Mouse (Mus musculus) heart, adult 2 months (tissue): ENCODE data around the gene Gatad1. TPM values are rescaled to one million over a fixed set of nuclear protein-coding genes. Genes with fewer than 3 reads are reported as not detected.
"Not testable (repeated sequence)": the region's sequence is repeated elsewhere in the genome, so short reads cannot be mapped to it uniquely, and the experiment has no call there.

ENCODE experiments used
- DNase-seq, 2 experiments: peaks; one replicate each; pipeline ENCODE4 v3.0.0; 2021
- H3K27ac ChIP-seq: fragments of 200-600 bp; 2 replicates; pipeline ENCODE4 v1.8.1; 2022
- H3K27me3 ChIP-seq: fragments of 200-500 bp; 2 replicates; pipeline ENCODE4 v1.6.1; 2012; ENCODE audit warnings: mild to moderate bottlenecking, low read length, inconsistent platforms, mixed read lengths; ENCODE audit not compliant: control insufficient read depth, insufficient read depth
- H3K36me3 ChIP-seq: fragments of 200-500 bp; 2 replicates; pipeline ENCODE4 v1.6.1; 2012; ENCODE audit warnings: low read length, inconsistent platforms; ENCODE audit not compliant: control insufficient read depth, insufficient read depth
- H3K4me1 ChIP-seq: fragments of 200-500 bp; 2 replicates; pipeline ENCODE4 v1.6.1; 2011; ENCODE audit warnings: low read length; ENCODE audit not compliant: control insufficient read depth, insufficient read depth
- H3K4me3 ChIP-seq: fragments of 200-600 bp; 2 replicates; pipeline ENCODE4 v1.8.1; 2022
- H3K79me2 ChIP-seq: fragments of 200-500 bp; replicated peaks from 2 replicates; pipeline ENCODE4 v1.6.1; 2012; ENCODE audit warnings: mild to moderate bottlenecking, inconsistent platforms, low read length, moderate library complexity, mixed read lengths; ENCODE audit not compliant: control insufficient read depth, insufficient read depth
- H3K9ac ChIP-seq: fragments of 200-500 bp; 2 replicates; pipeline ENCODE4 v1.6.1; 2012; ENCODE audit warnings: low read depth, mild to moderate bottlenecking, control low read depth, inconsistent platforms, low read length, mixed read lengths
- CTCF ChIP-seq: fragments of 200-600 bp; IDR thresholded peaks from 2 replicates; pipeline ENCODE4 v1.8.1; 2022; ENCODE audit warnings: antibody characterized with exemption, mild to moderate bottlenecking, moderate library complexity
- EP300 ChIP-seq: fragments of 200-500 bp; IDR thresholded peaks from 2 replicates; pipeline ENCODE4 v1.6.1; 2011; ENCODE audit warnings: low read depth, low read length, control low read depth; ENCODE audit not compliant: insufficient read depth
- POLR2A ChIP-seq: fragments of 200-500 bp; IDR thresholded peaks from 2 replicates; pipeline ENCODE4 v1.6.1; 2011; ENCODE audit warnings: mild to moderate bottlenecking, low read depth, low read length, control low read depth; ENCODE audit not compliant: insufficient read depth
- WGBS: fragments of 180-500 bp; shearing (Covaris S2); methylation state at CpG from one replicate; pipeline ENCODE4 v1.1.7; 2018; 5-methylcytosine and 5-hydroxymethylcytosine counted together
- intact Hi-C: fragments of 180-260 bp; cut with DNase I; formaldehyde crosslinking; loops from one replicate; pipeline ENCODE4 v1.15.1; 2025
- polyA plus RNA-seq: library from polyadenylated mRNA; depleted of rRNA; stranded (reverse); fragments of >200 nt; gene quantifications from 2 replicates; pipeline ENCODE4 v1.2.3, GENCODE M21; 2012
- total RNA-seq, 2 experiments: library from RNA; stranded (reverse); gene quantifications; 2 replicates each; pipeline ENCODE4 v1.2.3; 2021

Gene Gatad1
- total and polyA plus RNA-seq, 3 experiments: 58.8 to 97.6 (median 89.7) TPM

DNA sequence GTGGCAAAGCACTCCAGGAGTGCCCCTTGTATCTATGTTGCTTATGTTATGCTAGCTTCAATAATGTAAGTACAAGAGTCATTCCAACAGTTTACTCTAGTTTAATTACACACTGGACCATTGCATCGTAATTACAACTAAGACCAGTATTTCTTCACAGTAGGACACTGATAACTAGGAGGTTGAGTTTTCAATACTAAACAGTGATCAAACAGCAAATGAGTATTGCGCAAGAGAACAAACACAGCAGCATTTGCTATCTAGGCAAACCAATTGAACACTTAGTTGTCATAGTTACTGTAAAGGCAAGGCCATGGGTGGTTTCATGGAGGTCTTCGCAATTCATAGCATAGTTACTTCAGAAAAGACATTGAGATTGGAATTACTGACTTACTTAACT lies 34.3 kb upstream of the Gatad1 start:
- H3K27ac ChIP-seq: no peak overlapping the region
- no peak overlapping the region for H3K4me3 ChIP-seq
- WGBS: over 99% methylated on average over 3 of the region's 3 CpGs
- H3K4me1 ChIP-seq: no peaks in the 10 kb centered on the region
- no peaks in the 10 kb centered on the region; the same call in 1 of the 2 replicates for H3K36me3 ChIP-seq
- TF ChIP-seq CTCF (no peak), POLR2A (no peak), EP300 (no peak)
- intact Hi-C loops: no loop called here
- no peak overlapping the region for H3K9ac ChIP-seq
- no peaks in the 10 kb centered on the region for H3K27me3 ChIP-seq
- no peaks in the 10 kb centered on the region for H3K79me2 ChIP-seq
- no peak for DNase-seq

DNA sequence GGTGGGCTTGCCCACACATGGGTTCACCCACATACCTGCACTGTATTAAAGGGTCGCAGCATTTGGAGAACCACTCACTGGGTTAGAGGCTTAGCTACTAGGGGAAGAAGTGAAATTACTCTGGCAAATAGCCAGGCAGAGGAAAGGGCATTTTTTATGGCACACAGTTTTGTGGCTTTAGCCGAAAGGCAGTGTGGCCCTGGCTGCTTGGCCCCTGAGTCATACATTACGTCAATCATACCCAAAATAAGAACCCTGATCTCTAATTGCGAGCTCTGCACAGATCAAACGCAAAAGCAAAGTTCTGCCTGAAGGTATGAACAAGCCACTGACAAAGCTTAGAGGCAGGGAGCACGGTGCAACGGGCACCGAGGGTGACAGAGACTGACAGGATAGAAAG lies 31.3 kb upstream of the Gatad1 start:
- no peak for DNase-seq
- WGBS: 92% methylated on average over 8 of the region's 8 CpGs
- Histone ChIP-seq H3K9ac (no peak overlapping the region), H3K79me2 (no peaks in the 10 kb centered on the region), H3K4me1 (no peaks in the 10 kb centered on the region), H3K4me3 (no peak overlapping the region), H3K36me3 (no peaks in the 10 kb centered on the region; the same call in 1 of the 2 replicates), H3K27ac (no peak overlapping the region), H3K27me3 (no peaks in the 10 kb centered on the region)
- TF ChIP-seq EP300 (no peak), POLR2A (no peak), CTCF (no peak)
- intact Hi-C loops: no loop called here

DNA sequence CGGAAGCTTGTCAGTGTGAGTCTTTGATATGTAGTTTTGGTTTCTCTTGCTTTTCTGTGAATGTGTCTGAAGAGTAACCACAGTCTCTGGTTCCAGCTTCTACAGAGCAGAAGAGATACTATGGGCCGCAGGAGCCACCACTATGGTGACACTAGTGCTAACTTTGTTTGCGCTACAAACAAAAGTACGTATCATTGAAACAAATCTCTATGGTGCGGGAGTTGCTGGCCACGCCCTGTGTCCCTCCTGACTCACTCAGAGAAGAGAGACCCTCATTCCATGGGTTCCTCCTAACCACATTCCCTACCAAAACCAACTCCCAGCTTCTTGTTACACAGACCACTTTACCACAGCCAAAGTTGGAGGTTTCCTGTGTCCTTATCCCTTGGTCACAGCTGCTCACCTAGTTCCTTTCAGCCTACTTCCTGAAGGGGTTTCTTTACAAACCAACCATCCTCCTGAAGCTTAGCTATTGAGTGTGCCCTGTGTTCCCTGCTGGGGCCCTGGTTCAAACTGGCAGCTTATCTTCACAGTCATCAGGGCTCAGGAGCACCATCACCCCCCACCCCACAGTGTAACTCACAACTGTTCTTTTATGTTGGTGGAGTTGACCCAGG lies 13.1 kb upstream of the Gatad1 start:
- TF ChIP-seq POLR2A (no peak), EP300 (no peak), CTCF (no peak)
- no peak overlapping the region for H3K4me3 ChIP-seq
- H3K79me2 ChIP-seq: no peaks in the 10 kb centered on the region
- H3K27ac ChIP-seq: no peak overlapping the region
- intact Hi-C loops: no loop called here
- no peaks in the 10 kb centered on the region for H3K27me3 ChIP-seq
- H3K36me3 ChIP-seq: no peaks in the 10 kb centered on the region
- no peak overlapping the region for H3K9ac ChIP-seq
- 87% methylated on average over 6 of the region's 6 CpGs for WGBS
- no peaks in the 10 kb centered on the region for H3K4me1 ChIP-seq
- DNase-seq: no peak

DNA sequence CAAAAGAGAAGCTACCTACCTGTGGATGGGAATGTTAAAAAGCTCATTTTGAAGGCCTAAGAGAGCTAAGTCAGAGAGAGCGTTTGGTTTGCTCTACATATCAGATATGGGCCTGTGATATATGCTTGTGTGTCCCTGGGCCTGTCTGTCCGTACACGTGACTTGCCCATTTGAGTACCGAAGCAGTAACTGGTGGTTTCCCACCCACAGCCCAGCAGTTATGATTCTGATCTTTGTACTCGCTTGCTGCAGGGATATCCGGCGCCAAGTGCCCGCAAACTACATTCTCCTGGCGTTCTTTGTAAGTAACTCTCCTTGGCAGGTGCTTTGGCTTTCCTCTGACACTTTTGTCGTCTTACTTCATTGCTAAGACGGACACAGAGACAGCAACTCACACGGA lies 9.6 kb upstream of the Gatad1 start:
- no peak for DNase-seq
- Histone ChIP-seq H3K27ac (no peak overlapping the region), H3K4me1 (no peaks in the 10 kb centered on the region), H3K27me3 (no peaks in the 10 kb centered on the region), H3K9ac (no peak overlapping the region), H3K36me3 (no peaks in the 10 kb centered on the region), H3K4me3 (no peak overlapping the region), H3K79me2 (no peaks in the 10 kb centered on the region)
- TF ChIP-seq EP300 (no peak), CTCF (no peak), POLR2A (no peak)
- 81% methylated on average over 12 of the region's 12 CpGs for WGBS
- intact Hi-C loops: no loop called here

DNA sequence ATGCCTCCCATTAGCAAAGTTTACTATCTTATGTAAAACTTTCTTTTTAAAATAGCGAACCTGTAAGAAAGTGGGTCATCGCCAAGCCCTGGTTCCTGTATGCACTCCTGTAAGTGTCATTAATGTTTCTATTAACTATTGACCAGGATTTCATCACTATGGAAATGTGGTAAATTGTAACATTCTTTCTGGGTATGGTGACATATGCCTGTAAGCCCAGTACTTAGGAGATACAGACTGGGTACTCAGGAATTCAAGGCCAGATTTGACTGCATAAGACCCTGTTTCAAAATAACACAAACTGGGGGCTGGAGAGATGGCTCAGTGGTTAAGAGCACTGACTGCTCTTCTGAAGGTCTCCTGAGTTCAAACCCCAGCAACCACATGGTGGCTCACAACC lies 8.2 kb upstream of the Gatad1 start:
- Histone ChIP-seq H3K9ac (no peak overlapping the region), H3K79me2 (no peaks in the 10 kb centered on the region), H3K36me3 (no peaks in the 10 kb centered on the region), H3K27me3 (no peaks in the 10 kb centered on the region), H3K27ac (no peak overlapping the region), H3K4me3 (no peak overlapping the region), H3K4me1 (no peaks in the 10 kb centered on the region)
- intact Hi-C loops: no loop called here
- no peak for TF ChIP-seq EP300
- TF ChIP-seq POLR2A: no peak
- no peak for TF ChIP-seq CTCF
- no peak for DNase-seq
- WGBS: 93% methylated on average over 2 of the region's 2 CpGs

DNA sequence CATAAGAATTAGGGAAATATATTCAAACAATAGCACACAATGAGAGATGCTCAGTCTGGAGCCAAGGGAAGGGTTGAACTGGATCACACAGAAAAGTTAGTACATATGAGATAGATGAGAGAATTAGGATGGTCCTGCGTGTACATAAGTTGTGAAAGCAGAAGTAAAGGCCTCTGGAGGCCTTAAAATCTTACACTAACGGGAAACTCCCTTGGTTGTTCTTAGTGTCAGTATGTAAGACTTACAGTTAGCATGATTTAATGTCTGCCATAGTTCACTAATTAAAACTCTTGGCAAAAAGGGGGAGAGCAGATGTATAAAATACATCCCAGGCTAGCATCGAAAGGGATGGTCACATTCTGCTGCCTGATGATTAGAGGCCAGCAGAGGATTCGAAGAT lies 3.2 kb downstream of the Gatad1 start:
- Histone ChIP-seq H3K27me3 (no peaks in the 10 kb centered on the region), H3K79me2 (no peaks in the 10 kb centered on the region), H3K4me1 (no peaks in the 10 kb centered on the region), H3K27ac (no peak overlapping the region), H3K4me3 (no peak overlapping the region), H3K9ac (no peak overlapping the region), H3K36me3 (no peaks in the 10 kb centered on the region)
- intact Hi-C loops: no loop called here
- no peak for DNase-seq
- WGBS: 82% methylated on average over 4 of the region's 4 CpGs
- no peak for TF ChIP-seq EP300
- no peak for TF ChIP-seq POLR2A
- no peak for TF ChIP-seq CTCF

DNA sequence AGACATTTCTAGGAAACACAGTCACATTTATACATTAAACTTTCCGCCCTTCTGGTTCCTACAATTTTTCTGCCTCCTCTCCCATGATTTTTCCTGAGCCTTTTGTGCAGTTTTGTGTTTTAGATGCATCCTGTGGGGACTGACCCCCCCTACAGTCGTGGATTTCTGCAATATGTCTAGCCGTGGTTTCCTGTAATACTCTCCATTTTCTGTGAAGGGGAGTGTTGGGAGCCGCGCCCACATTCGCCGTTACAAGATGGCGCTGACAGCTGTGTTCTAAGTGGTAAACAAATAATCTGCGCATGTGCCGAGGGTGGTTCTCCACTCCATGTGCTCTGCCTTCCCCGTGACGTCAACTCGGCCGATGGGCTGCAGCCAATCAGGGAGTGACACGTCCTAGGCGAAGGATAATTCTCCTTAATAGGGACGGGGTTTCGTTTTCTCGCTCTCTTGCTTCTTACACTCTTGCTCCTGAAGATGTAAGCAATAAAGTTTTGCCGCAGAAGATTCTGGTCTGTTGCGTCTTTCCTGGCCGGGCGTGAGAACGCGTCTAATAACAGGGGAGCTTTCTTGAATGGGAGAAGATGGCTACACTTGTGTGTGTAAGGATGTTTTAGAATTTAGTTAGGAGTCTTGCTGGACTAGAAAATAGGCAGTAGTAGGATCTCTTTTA lies 3.9 kb downstream of the Gatad1 start:
- WGBS: 89% methylated on average over 16 of the region's 25 CpGs
- H3K9ac ChIP-seq, H3K4me3 ChIP-seq, intact Hi-C loops, H3K27ac ChIP-seq, DNase-seq, H3K36me3 ChIP-seq, H3K4me1 ChIP-seq, H3K79me2 ChIP-seq, H3K27me3 ChIP-seq: not testable (repeated sequence)
